Mouse (Mus musculus) heart, adult 18-20 months (tissue): ENCODE data around the gene Taf1b. TPM values are rescaled to one million over a fixed set of nuclear protein-coding genes. Genes with fewer than 3 reads are reported as not detected.

Experiments
- DNase-seq, 2 experiments: peaks; one replicate each; pipeline ENCODE4 v3.0.0; 2021 to 2022; ENCODE audit warnings: mixed read lengths in 1 of 2
- total RNA-seq, 2 experiments: library from RNA; stranded (reverse); gene quantifications; 2 replicates each; pipeline ENCODE4 v1.2.3; 2021

Taf1b gene
- total RNA-seq, 2 experiments from 2014 or later: 10.1 to 11.1 TPM

DNA sequence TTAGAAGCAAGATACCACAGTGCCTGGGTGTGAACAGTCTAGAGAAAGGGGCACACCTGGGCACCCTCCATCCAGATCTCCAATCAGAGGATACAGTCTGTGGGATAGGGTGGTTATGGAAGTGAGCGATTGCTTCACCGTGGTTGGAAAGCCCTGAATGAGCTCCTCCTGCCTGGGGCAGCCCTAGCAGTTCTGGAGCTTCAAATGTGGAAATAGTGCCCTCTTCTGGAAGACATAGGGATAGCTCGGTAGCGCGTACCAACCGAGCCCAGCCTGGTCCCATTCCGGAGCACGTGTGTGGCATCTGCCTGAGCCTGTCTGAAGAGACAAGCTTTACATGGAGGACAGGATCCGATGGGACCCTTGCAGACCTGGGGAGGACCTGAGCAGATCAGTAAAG is 102.6 kb downstream of the Taf1b start:
- peak; percentile 85 to 88 for DNase-seq

DNA sequence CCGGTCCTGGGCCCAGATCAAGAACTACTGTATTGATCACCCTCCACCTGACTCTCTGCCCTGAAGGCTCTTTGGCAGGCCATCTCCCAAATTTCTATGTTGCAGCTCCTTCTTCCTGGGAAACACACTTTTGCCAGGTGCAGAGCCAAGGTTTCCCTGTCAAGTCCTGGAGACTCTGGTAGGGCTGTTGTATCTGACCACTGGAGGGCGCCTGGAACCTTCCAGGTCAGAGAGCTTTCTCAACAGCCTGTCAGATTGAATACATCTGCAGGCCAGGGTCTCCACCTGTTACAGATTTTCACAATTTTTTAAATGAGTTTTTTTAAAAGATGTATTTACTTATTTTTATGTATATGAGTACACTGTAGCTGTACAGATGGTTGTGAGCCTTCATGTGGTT is 105.1 kb downstream of the Taf1b start:
- peak; percentile 69 to 90 for DNase-seq

DNA sequence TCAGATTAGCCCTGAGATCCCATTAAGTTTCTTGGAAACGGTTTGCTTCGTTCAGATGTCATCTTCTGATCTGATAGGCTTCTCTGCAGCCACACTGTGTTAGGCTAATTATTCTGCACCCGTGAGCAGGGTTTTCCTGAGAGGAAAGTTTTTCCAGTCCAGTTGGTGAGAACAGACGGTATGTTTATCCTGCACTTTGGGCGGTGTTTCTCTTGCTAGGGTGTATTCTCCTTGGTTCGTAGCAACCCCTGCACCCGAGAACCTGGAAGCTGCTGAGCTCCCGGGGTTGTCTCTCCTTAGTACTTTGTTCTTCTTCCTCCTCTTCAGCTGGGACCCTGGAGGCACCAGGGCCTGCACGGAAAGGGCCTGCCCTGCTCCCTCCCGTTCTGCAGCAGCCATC is 108.0 kb downstream of the Taf1b start:
- DNase-seq: no peak

Other genes starting within 250 kb of the Taf1b start
- gene Grhl1, start 73.9 kb downstream of the Taf1b start, total RNA-seq: under 1 TPM; 0.35 to 0.54 TPM
- 10 to 100 TPM; 11.6 to 12.4 TPM for gene Klf11, start 152.9 kb downstream of the Taf1b start, total RNA-seq
- 1 to 10 TPM; 3.3 to 3.9 TPM for gene Cys1, start 183.5 kb downstream of the Taf1b start, total RNA-seq
- gene Rrm2, start 209.9 kb downstream of the Taf1b start, total RNA-seq: 1 to 10 TPM; 2.0 to 3.4 TPM